Mouse (Mus musculus) liver, postnatal 0 days (tissue): ENCODE data around the gene Hemk1. TPM values are rescaled to one million over a fixed set of nuclear protein-coding genes. Genes with fewer than 3 reads are reported as not detected.

Experiments
- ATAC-seq: fragments of 200-750 bp; cut with Nextera tagmentation; 2 replicates; pipeline ENCODE4 v1.8.0; 2017; ENCODE audit warnings: mild to moderate bottlenecking, moderate library complexity
- DNase-seq: peaks from one replicate; pipeline ENCODE4 v3.0.0-alpha.2; 2016
- H3K27ac ChIP-seq: fragments of 300-500 bp; sonication (generic); 2 replicates; pipeline ENCODE4 v1.5.1; 2014; ENCODE audit warnings: antibody characterized with exemption, moderate library complexity, mild to moderate bottlenecking, low read depth
- H3K27me3 ChIP-seq: fragments of 300-500 bp; sonication (generic); 2 replicates; pipeline ENCODE4 v1.6.1; 2014; ENCODE audit warnings: low read length, control low read depth, mixed read lengths; ENCODE audit not compliant: insufficient read depth
- H3K36me3 ChIP-seq: fragments of 300-500 bp; sonication (generic); replicated peaks from 2 replicates; pipeline ENCODE4 v1.6.1; 2014; ENCODE audit warnings: mild to moderate bottlenecking, control low read depth, low read length, moderate library complexity, mixed read lengths; ENCODE audit not compliant: insufficient read depth
- H3K4me1 ChIP-seq: fragments of 300-500 bp; sonication (generic); 2 replicates; pipeline ENCODE4 v1.6.1; 2014; ENCODE audit warnings: antibody characterized with exemption, mild to moderate bottlenecking, control low read depth; ENCODE audit not compliant: insufficient read depth
- H3K4me2 ChIP-seq: fragments of 300-500 bp; sonication (generic); 2 replicates; pipeline ENCODE4 v1.6.1; 2014; ENCODE audit warnings: low read depth, mild to moderate bottlenecking, low read length, moderate library complexity, mixed read lengths
- H3K4me3 ChIP-seq: fragments of 300-500 bp; sonication (generic); 2 replicates; pipeline ENCODE4 v1.5.1; 2014; ENCODE audit warnings: low read depth, low read length
- H3K9ac ChIP-seq: fragments of 300-500 bp; sonication (generic); replicated peaks from 2 replicates; pipeline ENCODE4 v1.6.1; 2014; ENCODE audit warnings: mild to moderate bottlenecking, moderate library complexity
- H3K9me3 ChIP-seq: fragments of 300-500 bp; sonication (generic); 2 replicates; pipeline ENCODE4 v1.6.1; 2016; ENCODE audit warnings: mild to moderate bottlenecking, control low read depth, low read length, mixed read lengths
- CTCF ChIP-seq: sonication (generic); IDR thresholded peaks from 2 replicates; pipeline ENCODE4 v1.5.1; 2016; ENCODE audit warnings: antibody characterized with exemption, low read depth
- EP300 ChIP-seq: IDR thresholded peaks from 2 replicates; pipeline ENCODE4 v1.6.1; 2016; ENCODE audit warnings: antibody characterized with exemption, low read depth, mild to moderate bottlenecking
- WGBS: fragments of 180-500 bp; shearing (Covaris S2); extraction: QIAGEN DNeasy Blood & Tissue Kit; methylation state at CpG from one replicate; pipeline ENCODE4 v1.1.7; 2014; ENCODE audit not compliant: insufficient replicate concordance; 5-methylcytosine and 5-hydroxymethylcytosine counted together
- polyA plus RNA-seq: library from polyadenylated mRNA; unstranded; fragments of >200 nt; fragmentation: Nextera tagmentation; extraction: Ambion mirVana; gene quantifications from 2 replicates; pipeline ENCODE4 v1.2.1, GENCODE M21; 2015

Gene Hemk1
- polyA plus RNA-seq, 1 experiment from 2014 or later, result 3.2 TPM

DNA sequence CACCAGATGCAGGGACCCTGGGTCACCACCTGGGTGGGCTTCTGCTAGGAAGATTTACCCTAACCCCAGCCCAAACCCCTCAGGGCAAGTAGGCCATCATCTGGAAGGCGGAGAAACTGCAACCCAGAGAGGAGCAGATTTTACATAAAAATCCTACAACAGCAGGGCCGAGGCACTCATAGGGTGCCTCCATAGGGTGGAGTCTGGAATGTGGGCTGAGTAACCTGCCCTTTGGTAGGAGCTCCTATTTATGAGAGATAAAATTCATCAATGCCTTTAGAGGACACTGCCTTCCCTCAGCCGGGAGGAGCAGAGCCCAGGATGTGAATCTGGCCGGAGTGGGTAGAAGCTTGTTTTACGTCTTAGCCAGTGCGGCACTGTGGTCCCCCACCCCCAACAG, 39.3 kb downstream of the Hemk1 start:
- 70% methylated on average over 6 of the region's 6 CpGs for WGBS
- Histone ChIP-seq H3K4me2 (peak overlapping the region; percentile 94), H3K4me3 (peak overlapping the region; percentile 81), H3K9ac (peak overlapping the region; percentile 82), H3K36me3 (peaks cover 33% of the 10 kb centered on the region), H3K9me3 (no peaks in the 10 kb centered on the region), H3K27ac (peak overlapping the region; percentile 94), H3K4me1 (peaks cover 55% of the 10 kb centered on the region), H3K27me3 (no peaks in the 10 kb centered on the region)
- peak; percentile 6; the same call in 1 of the 2 replicates for TF ChIP-seq CTCF
- no peak for TF ChIP-seq EP300
- no peak for DNase-seq
- no peak for ATAC-seq

GRCm38 (mm10) chr9:107298059-107298780, 39.9 kb downstream of the Hemk1 start:
- TF ChIP-seq CTCF (no peak), EP300 (no peak)

GRCm38 (mm10) chr9:107297658-107298057, 40.5 kb downstream of the Hemk1 start:
- Histone ChIP-seq H3K4me1 (peaks cover 43% of the 10 kb centered on the region), H3K9ac (peak overlapping the region; percentile 82), H3K4me3 (peak overlapping the region; percentile 81), H3K27me3 (no peaks in the 10 kb centered on the region), H3K27ac (peak overlapping the region; percentile 94), H3K9me3 (no peaks in the 10 kb centered on the region), H3K36me3 (peaks cover 28% of the 10 kb centered on the region), H3K4me2 (peak overlapping the region; percentile 94)
- DNase-seq, result no peak
- ATAC-seq, result no peak
- WGBS, result 75% methylated on average over 4 of the region's 4 CpGs
- TF ChIP-seq EP300, result no peak

More at GRCm38 (mm10) chr9:107298059-107298780, 39.9 kb downstream of the Hemk1 start:
- H3K36me3 ChIP-seq, result peaks cover 29% of the 10 kb centered on the region
- WGBS, result 59% methylated on average over 8 of the region's 8 CpGs
- peak overlapping the region; percentile 94 for H3K4me2 ChIP-seq
- H3K9me3 ChIP-seq, result no peaks in the 10 kb centered on the region
- peaks cover 48% of the 10 kb centered on the region for H3K4me1 ChIP-seq
- H3K27me3 ChIP-seq, result no peaks in the 10 kb centered on the region
- peak overlapping the region; percentile 94 for H3K27ac ChIP-seq
- peak overlapping the region; percentile 81 for H3K4me3 ChIP-seq
- H3K9ac ChIP-seq, result peak overlapping the region; percentile 82
- DNase-seq, result peak; percentile 63
- peak; percentile 20 for ATAC-seq

- H3K4me3 ChIP-seq, result peak overlapping the region; percentile 81
- DNase-seq, result no peak
These were observed 41.1 kb downstream of the Hemk1 start for GRCm38 (mm10) chr9:107297059-107297458.

GRCm38 (mm10) chr9:107296501-107296965, 41.6 kb downstream of the Hemk1 start:
- Histone ChIP-seq H3K27ac (peak overlapping the region; percentile 94), H3K27me3 (no peaks in the 10 kb centered on the region), H3K4me2 (peak overlapping the region; percentile 94), H3K4me1 (peaks cover 33% of the 10 kb centered on the region), H3K36me3 (peaks cover 18% of the 10 kb centered on the region), H3K4me3 (peak overlapping the region; percentile 81), H3K9ac (peak overlapping the region; percentile 82), H3K9me3 (no peaks in the 10 kb centered on the region)
- 1% methylated on average over 31 of the region's 31 CpGs for WGBS
- peak; percentile 92 for DNase-seq
- peak; percentile 93 for ATAC-seq
- TF ChIP-seq EP300 (peak; percentile 90), CTCF (no peak)

More at GRCm38 (mm10) chr9:107297059-107297458, 41.1 kb downstream of the Hemk1 start:
- WGBS, result 10% methylated on average over 16 of the region's 16 CpGs
- ATAC-seq, result no peak
- peak overlapping the region; percentile 94 for H3K27ac ChIP-seq
- H3K9ac ChIP-seq, result peak overlapping the region; percentile 82
- peak overlapping the region; percentile 94 for H3K4me2 ChIP-seq
- no peak for TF ChIP-seq EP300
- TF ChIP-seq CTCF, result no peak
- no peaks in the 10 kb centered on the region for H3K9me3 ChIP-seq
- peaks cover 24% of the 10 kb centered on the region for H3K36me3 ChIP-seq
- no peaks in the 10 kb centered on the region for H3K27me3 ChIP-seq
- peaks cover 37% of the 10 kb centered on the region for H3K4me1 ChIP-seq

DNA sequence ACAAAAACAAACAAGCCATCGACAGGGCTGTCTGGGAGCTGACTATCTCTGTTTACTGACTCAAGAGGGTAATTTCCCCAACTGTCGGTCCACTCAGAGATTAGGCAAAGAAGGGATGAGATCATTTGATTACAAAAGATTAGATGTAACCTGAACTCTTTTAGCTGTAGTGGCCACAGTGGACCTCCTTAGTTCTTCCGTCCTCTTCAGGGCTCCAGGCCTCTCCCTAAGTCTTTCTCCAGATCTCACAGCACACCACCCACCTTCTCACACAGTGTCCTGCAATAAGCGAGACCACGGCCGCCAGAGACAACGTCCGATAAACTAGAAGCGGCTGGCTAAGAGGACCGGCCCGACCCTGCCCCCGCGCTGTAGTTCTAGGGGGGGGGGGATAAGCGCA, 42.1 kb downstream of the Hemk1 start:
- TF ChIP-seq EP300, result no peak
- TF ChIP-seq CTCF, result no peak

More for the DNA sequence above, 42.1 kb downstream of the Hemk1 start:
- H3K4me1 ChIP-seq, result peaks cover 28% of the 10 kb centered on the region
- peak overlapping the region; percentile 82 for H3K9ac ChIP-seq
- DNase-seq (no peak), ATAC-seq (peak; percentile 48)
- peak overlapping the region; percentile 94 for H3K27ac ChIP-seq
- H3K4me3 ChIP-seq, result peak overlapping the region; percentile 81
- peak overlapping the region; percentile 94 for H3K4me2 ChIP-seq
- H3K27me3 ChIP-seq, result no peaks in the 10 kb centered on the region
- peaks cover 13% of the 10 kb centered on the region for H3K36me3 ChIP-seq
- H3K9me3 ChIP-seq, result no peaks in the 10 kb centered on the region
- WGBS, result under 1% methylated on average over 14 of the region's 14 CpGs
